Mouse (Mus musculus): Measurements from ENCODE around the gene Gm49342.

The Gm49342 gene

GRCm38 (mm10) chr14:50981837-50982236, 37.5 kb downstream of the Gm49342 start:
- no peak for DNase-seq

- no peak for DNase-seq
These were observed 43.4 kb downstream of the Gm49342 start for GRCm38 (mm10) chr14:50987668-50988067.

GRCm38 (mm10) chr14:50991037-50991436, 46.7 kb downstream of the Gm49342 start:
- DNase-seq, result no peak

GRCm38 (mm10) chr14:50997088-50997487, 52.8 kb downstream of the Gm49342 start:
- DNase-seq, result no peak

GRCm38 (mm10) chr14:50997999-50998666, 53.8 kb downstream of the Gm49342 start:
- DNase-seq, result no peak

- no peak for DNase-seq
These were observed 63.0 kb downstream of the Gm49342 start, which contains the start of gene Rnase10 for GRCm38 (mm10) chr14:51007152-51007801. TSS of gene Rnase10 (plus strand) at chr14:51007751.

GRCm38 (mm10) chr14:51007914-51008713, 63.8 kb downstream of the Gm49342 start:
- peak in 1 of 2 experiments; percentile 10 for DNase-seq

- DNase-seq, result no peak
These were observed 64.5 kb downstream of the Gm49342 start for GRCm38 (mm10) chr14:51008781-51009180.

GRCm38 (mm10) chr14:51009572-51009971, 65.3 kb downstream of the Gm49342 start:
- no peak for DNase-seq
